ENCODE assay signal across 11 mouse cellular contexts in genomic region chr13:44484582-44485329, GRCm38 (mm10).
DNase-seq lines count a peak whose midpoint lies in the region; ATAC-seq and TF ChIP-seq lines count a peak whose summit lies in the region.
"Had no signal": no experiment of that assay in that cellular context is flagged by ENCODE, and none has a peak within 500 bp of the region (broad histone marks: within the 10 kb centered on the region; RNA-seq: fewer than 3 reads in every experiment).

No protein-coding gene starts in this region.

- no peak for TF ChIP-seq CTCF in gastrocnemius, adult 2 months (IDR thresholded peaks at IDR 0.05)

- WGBS in midbrain, embryonic 14.5 days: 76% methylated on average over 14 of the region's 14 CpGs
- WGBS in midbrain, embryonic 16.5 days: 65% methylated on average over 14 of the region's 14 CpGs
- 28% methylated on average over 14 of the region's 14 CpGs for WGBS in limb, embryonic 13.5 days
- WGBS in forebrain, embryonic 11.5 days: 81% methylated on average over 14 of the region's 14 CpGs

- H3K27ac ChIP-seq in gastrocnemius, adult 2 months: peak overlapping the region; percentile 31; the same call in 1 of the 2 replicates
- no peak overlapping the region for H3K27ac ChIP-seq in midbrain, embryonic 14.5 days (replicated peaks; ENCODE audit: low read depth, low read length)
- H3K27ac ChIP-seq in midbrain, embryonic 16.5 days (ENCODE audit: low read length): no peak overlapping the region
- peak overlapping the region; percentile 22; the same call in 1 of the 2 replicates for H3K27ac ChIP-seq in limb, embryonic 13.5 days
- H3K27ac ChIP-seq in forebrain, embryonic 11.5 days (ENCODE audit: low read depth, low read length): no peak overlapping the region

- no peak overlapping the region for H3K4me2 ChIP-seq in midbrain, embryonic 14.5 days (ENCODE audit: low read length)
- H3K4me2 ChIP-seq in midbrain, embryonic 16.5 days (ENCODE audit: low read length): no peak overlapping the region
- H3K4me2 ChIP-seq in limb, embryonic 13.5 days (replicated peaks): 0 out of 2 replicates have a peak overlapping the region, but pooled peaks have one; percentile 16
- no peak overlapping the region for H3K4me2 ChIP-seq in forebrain, embryonic 11.5 days (ENCODE audit: low read depth, low read length, severe bottlenecking)

- H3K9ac ChIP-seq in midbrain, embryonic 14.5 days (replicated peaks; ENCODE audit: low read length): no peak overlapping the region
- H3K9ac ChIP-seq in midbrain, embryonic 16.5 days (ENCODE audit: low read depth, low read length): no peak overlapping the region
- no peak overlapping the region for H3K9ac ChIP-seq in limb, embryonic 13.5 days
- no peak overlapping the region for H3K9ac ChIP-seq in forebrain, embryonic 11.5 days (ENCODE audit: low read length)

- intact Hi-C loops in gastrocnemius, adult 2 months (cut with DNase I): no loop called here
- intact Hi-C loops in gastrocnemius, postnatal 14 days (cut with DNase I; ENCODE audit: low total_unique reads): no loop called here

- H3K9me3 ChIP-seq in midbrain, embryonic 14.5 days (ENCODE audit: control insufficient read depth, low read length): no peaks in the 10 kb centered on the region
- H3K9me3 ChIP-seq in midbrain, embryonic 16.5 days (replicated peaks; ENCODE audit: control insufficient read depth, low read length, poor library complexity, severe bottlenecking): no peaks in the 10 kb centered on the region
- H3K9me3 ChIP-seq in limb, embryonic 13.5 days: no peaks in the 10 kb centered on the region
- H3K9me3 ChIP-seq in forebrain, embryonic 11.5 days (ENCODE audit: control insufficient read depth, low read length): no peaks in the 10 kb centered on the region

- H3K4me3 ChIP-seq in gastrocnemius, adult 2 months: peak overlapping the region; percentile 40; the same call in 1 of the 2 replicates
- H3K4me3 ChIP-seq in midbrain, embryonic 14.5 days (replicated peaks; ENCODE audit: low read depth, low read length): no peak overlapping the region
- no peak overlapping the region for H3K4me3 ChIP-seq in midbrain, embryonic 16.5 days (ENCODE audit: low read depth, low read length)
- H3K4me3 ChIP-seq in limb, embryonic 13.5 days: no peak overlapping the region
- H3K4me3 ChIP-seq in forebrain, embryonic 11.5 days (ENCODE audit: low read depth, low read length): no peak overlapping the region

- no peaks in the 10 kb centered on the region for H3K36me3 ChIP-seq in midbrain, embryonic 14.5 days (ENCODE audit: control insufficient read depth, insufficient read depth, low read length)
- H3K36me3 ChIP-seq in midbrain, embryonic 16.5 days (ENCODE audit: control insufficient read depth, insufficient read depth, low read length): no peaks in the 10 kb centered on the region
- no peaks in the 10 kb centered on the region for H3K36me3 ChIP-seq in limb, embryonic 13.5 days
- no peaks in the 10 kb centered on the region for H3K36me3 ChIP-seq in forebrain, embryonic 11.5 days (ENCODE audit: control insufficient read depth, insufficient read depth, low read length)

- ATAC-seq in midbrain, embryonic 14.5 days (ENCODE audit: low FRiP score, low TSS enrichment): no peak
- ATAC-seq in midbrain, embryonic 16.5 days: no peak
- ATAC-seq in limb, embryonic 13.5 days (ENCODE audit: low FRiP score, low read depth): peak; percentile 54
- no peak for ATAC-seq in forebrain, embryonic 11.5 days (replicated peaks; ENCODE audit: low FRiP score)
- ATAC-seq: intestine, embryonic 16.5 days had no signal

- no peak for DNase-seq in gastrocnemius, adult 2 months
- DNase-seq in gastrocnemius, postnatal 14 days: no peak
- DNase-seq in midbrain, embryonic 14.5 days: peak; percentile 39
- peak; percentile 70 to 73 for DNase-seq in cerebellum, adult 18-20 months
- no peak for DNase-seq in gastrocnemius, postnatal 10 days
- DNase-seq in forebrain, embryonic 11.5 days (ENCODE audit: low spot score): no peak
- DNase-seq: gastrocnemius, postnatal 25 days; lung, adult 18-20 months had no signal

- no peaks in the 10 kb centered on the region for H3K27me3 ChIP-seq in midbrain, embryonic 14.5 days (ENCODE audit: control insufficient read depth, insufficient read depth, low read length)
- H3K27me3 ChIP-seq in midbrain, embryonic 16.5 days (ENCODE audit: control insufficient read depth, insufficient read depth, low read depth, low read length): no peaks in the 10 kb centered on the region
- H3K27me3 ChIP-seq in limb, embryonic 13.5 days: no peaks in the 10 kb centered on the region
- no peaks in the 10 kb centered on the region for H3K27me3 ChIP-seq in forebrain, embryonic 11.5 days (ENCODE audit: control insufficient read depth, insufficient read depth, low read length)

- H3K4me1 ChIP-seq in midbrain, embryonic 14.5 days (ENCODE audit: control insufficient read depth, insufficient read depth, low read length): no peaks in the 10 kb centered on the region
- no peaks in the 10 kb centered on the region; the same call in 1 of the 2 replicates for H3K4me1 ChIP-seq in midbrain, embryonic 16.5 days (ENCODE audit: control insufficient read depth, insufficient read depth, low read length)
- H3K4me1 ChIP-seq in limb, embryonic 13.5 days: peaks cover 27% of the 10 kb centered on the region
- no peaks in the 10 kb centered on the region for H3K4me1 ChIP-seq in forebrain, embryonic 11.5 days (replicated peaks; ENCODE audit: control insufficient read depth, insufficient read depth, low read length)

Comparison
In these comparisons a context has a peak if more than half of its experiments do, and no peak if none do; other contexts are left out.
1. DNase-seq: peak in midbrain, embryonic 14.5 days (single experiment) and cerebellum, adult 18-20 months (2 of 2); none in gastrocnemius, adult 2 months (single experiment), gastrocnemius, postnatal 14 days (single experiment), gastrocnemius, postnatal 10 days (single experiment) and forebrain, embryonic 11.5 days (single experiment).
2. H3K27ac ChIP-seq: peak in gastrocnemius, adult 2 months (single experiment) and limb, embryonic 13.5 days (single experiment); none in midbrain, embryonic 14.5 days (single experiment), midbrain, embryonic 16.5 days (single experiment) and forebrain, embryonic 11.5 days (single experiment).